Mouse (Mus musculus) heart, postnatal 0 days (tissue): ENCODE results near the gene Scgb1a1.

Experiments
- CTCF ChIP-seq: IDR thresholded peaks from 2 replicates; pipeline ENCODE4 v1.5.1; 2016; ENCODE audit warnings: antibody characterized with exemption, control low read depth, low read depth
- EP300 ChIP-seq: IDR thresholded peaks from 2 replicates; pipeline ENCODE4 v1.6.1; 2016; ENCODE audit warnings: antibody characterized with exemption, low read depth

- TF ChIP-seq CTCF (peak; percentile 93), EP300 (no peak)
Observed at GRCm38 (mm10) chr19:9082191-9083009, 5.4 kb downstream of the Scgb1a1 start.
